Mouse (Mus musculus): ENCODE measurements around the gene Ptgs1.

DNA sequence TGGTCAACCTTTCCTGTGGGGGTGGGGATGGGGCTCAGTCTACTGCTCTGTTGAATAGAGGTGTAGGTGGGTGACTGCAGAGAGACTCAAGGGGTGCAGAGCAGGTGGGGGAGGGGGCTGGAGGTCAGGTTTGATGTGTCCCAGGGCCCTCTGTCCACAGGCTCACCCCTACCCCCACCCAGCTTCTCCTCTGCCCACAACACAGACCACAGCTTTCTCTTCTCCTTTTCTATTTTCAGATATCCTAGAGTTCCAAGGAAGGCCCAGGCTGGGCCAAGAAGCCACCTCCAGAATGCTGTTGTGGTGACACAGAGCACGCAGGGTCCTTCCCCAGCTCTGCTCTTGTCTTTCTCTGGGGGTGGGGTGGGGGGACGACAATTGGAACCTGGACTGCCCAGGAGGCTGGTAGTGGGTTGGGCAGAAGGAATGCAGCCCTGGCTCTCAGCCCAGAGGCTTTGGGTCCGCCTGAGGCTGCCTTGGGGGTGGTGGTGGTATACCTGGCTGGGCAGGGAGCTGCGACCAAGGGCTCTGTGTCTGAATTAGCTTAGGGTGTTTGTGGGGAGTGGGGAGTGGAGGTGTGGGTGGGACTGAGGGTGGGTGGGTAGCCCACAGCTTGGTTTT is 13.2 kb upstream of the Ptgs1 start:
- TF ChIP-seq GATA1 (IDR thresholded peaks at IDR 0.05; ENCODE audit: borderline replicate concordance, low read length), result no peak
- no peak for TF ChIP-seq FLI1 (IDR thresholded peaks at IDR 0.05; ENCODE audit: low read length)

All from megakaryocyte, embryonic 14.5 days (primary cell).